Mouse (Mus musculus) embryo, embryonic 9.5 days (tissue): Measurements from ENCODE around the gene Nkx1-1.

Source experiments
- DNase-seq: peaks from one replicate; pipeline ENCODE4 v3.0.0-alpha.2; 2017; ENCODE audit errors: extremely low spot score

Nkx1-1 gene

GRCm38 (mm10) chr5:33433201-33434138 lies at the start of gene Nkx1-1:
Nkx1-1 (minus strand) TSS chr5:33433976.
- DNase-seq = peak; percentile 36

- no peak for DNase-seq
Measured at GRCm38 (mm10) chr5:33481318-33481685, 47.5 kb upstream of the Nkx1-1 start.

DNA sequence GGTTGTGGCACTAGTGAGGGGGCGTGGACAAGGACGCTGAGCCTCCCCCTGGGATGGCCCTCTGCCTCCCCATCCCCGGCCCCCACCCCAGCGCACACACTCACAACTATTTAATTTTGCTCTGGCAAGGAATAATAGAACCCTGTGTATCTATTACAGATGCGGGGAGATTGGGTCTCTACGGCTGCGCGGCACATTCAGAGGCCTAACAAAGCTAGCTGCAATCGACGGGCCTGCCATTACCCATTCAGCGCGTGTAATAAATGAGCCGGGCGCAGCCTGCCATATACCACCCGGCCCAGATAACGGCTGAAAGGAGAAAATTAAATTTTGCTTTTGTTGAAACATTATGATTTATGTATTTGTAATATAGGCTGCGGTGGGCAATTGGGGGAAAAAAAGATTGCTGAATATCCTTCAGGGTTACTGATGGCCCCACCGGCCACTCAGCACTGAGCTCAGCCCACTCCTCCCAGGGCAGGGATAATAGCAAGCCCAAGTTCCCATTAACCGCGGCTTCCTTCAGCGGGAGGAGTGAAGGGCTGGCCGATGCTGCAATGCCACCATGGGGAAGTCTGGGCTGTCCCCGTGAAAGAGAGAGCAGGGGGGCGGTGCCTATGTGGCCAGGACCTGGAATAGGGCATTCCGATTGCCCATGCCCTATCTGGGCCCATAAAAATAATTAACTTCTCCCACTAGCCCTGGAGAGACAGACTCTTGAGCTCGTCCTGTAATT lies 47.0 kb upstream of the Nkx1-1 start:
- no peak for DNase-seq

GRCm38 (mm10) chr5:33465464-33465863 lies 31.7 kb upstream of the Nkx1-1 start:
- DNase-seq = no peak

GRCm38 (mm10) chr5:33464390-33464789 lies 30.6 kb upstream of the Nkx1-1 start:
- no peak for DNase-seq

DNA sequence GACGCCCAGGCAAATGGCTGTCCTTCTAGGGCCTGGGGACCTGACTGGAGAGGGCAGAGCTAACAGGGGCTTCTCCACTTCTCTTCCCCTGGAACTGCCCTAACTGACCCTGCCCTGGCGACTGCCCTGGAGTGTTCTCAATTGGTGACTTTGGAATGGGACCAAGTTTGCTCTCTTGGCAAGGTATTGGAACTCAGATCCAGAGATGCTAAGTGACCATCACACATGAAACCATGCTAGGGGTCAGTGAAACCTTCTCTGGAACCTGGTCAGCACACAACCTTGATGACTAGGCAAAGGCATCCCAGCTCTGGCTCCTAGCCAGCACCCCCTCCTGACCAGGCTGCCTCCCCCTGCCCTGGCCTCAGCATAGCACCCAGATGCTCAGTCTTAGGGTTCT lies 25.3 kb upstream of the Nkx1-1 start:
- DNase-seq = no peak

- no peak for DNase-seq
Measured at GRCm38 (mm10) chr5:33458132-33458622, 24.4 kb upstream of the Nkx1-1 start.

- DNase-seq = no peak
Measured at GRCm38 (mm10) chr5:33455737-33456136, 22.0 kb upstream of the Nkx1-1 start.

DNA sequence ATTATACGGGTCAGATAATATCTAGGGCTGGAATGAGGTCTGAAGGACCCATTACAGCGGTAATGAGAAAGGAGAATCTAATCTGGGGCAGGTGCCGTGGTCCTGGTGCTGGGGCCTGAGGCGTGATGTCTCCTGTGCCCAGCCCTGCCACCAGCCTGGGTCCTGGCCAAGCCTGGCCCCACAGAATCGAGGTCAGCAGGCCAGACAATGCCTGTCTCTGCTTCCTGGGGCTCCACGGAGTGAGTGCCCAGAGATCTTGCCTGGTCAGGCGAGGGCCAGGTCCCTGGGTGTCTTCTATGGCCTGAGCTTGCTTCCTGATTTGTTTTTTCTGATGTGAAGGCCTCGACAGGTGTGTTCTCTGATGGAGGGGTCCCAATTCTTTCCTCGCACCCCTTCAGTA lies 10.0 kb upstream of the Nkx1-1 start:
- no peak for DNase-seq

DNA sequence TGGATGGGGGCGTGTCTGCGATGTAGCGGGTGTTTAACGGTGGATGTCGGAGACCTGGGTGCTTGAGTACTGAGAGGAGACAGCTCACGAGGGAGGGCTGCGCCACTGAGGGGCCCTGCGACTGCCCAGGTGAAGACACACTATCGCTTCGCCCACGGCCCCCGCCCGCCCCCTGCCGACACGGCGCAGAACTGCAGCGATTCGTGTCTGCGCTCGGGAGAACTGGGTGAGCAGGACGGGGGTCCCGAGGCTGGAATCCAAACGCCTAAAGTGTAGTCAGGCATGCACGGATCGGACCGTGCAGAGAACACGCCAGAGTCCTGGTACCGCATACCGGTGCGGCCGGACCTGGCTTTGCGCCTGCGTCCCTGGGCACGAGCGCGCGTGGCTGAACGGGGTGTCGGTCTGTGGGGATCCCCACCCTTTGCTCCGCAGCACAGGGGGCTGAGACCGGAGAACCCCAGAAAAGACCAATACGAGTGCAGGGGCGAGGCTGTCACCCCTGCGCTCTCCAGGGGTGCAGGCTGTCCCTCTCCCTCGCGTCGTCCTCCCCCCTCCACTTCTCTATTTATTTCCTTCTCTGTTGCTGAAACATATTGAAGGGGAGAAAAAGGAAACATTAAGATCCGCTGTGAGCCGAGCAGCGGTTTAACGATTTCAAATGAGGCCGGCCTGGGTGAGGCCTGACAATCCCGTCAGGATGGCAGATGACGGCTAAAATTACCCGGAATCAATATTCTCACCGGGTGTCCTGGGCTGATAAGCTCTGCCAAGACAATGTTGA lies 9.3 kb upstream of the Nkx1-1 start:
- peak; percentile 82 for DNase-seq

GRCm38 (mm10) chr5:33438214-33438613 lies 4.4 kb upstream of the Nkx1-1 start:
- peak; percentile 92 for DNase-seq

GRCm38 (mm10) chr5:33435941-33436340 lies 2.2 kb upstream of the Nkx1-1 start:
- no peak for DNase-seq

DNA sequence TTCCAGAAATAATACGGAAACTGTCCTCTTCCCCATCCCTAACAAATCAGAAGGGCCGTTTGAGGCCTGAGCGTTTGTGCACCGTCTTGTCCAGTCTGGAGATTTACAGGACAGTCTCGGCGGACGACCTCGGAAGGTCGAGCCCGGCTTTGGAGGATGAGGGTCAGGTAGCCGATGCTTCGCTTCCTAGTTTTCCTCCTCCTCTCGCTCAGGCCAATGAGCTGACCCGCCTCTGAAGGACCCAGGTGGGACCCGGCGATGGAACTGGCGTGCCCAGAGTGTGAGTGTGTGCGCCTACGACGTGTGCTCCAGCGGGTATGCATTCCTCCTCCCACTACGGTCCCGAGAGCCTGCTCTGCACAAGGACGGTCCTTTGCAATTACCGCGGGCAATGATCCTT lies 1.4 kb upstream of the Nkx1-1 start:
- no peak for DNase-seq

- peak; percentile 31 for DNase-seq
Measured at GRCm38 (mm10) chr5:33434141-33434780, 485 bp upstream of the Nkx1-1 start.

GRCm38 (mm10) chr5:33432057-33432935 lies 1.5 kb downstream of the Nkx1-1 start:
- DNase-seq = peak; percentile 46

GRCm38 (mm10) chr5:33431173-33432005 lies 2.4 kb downstream of the Nkx1-1 start:
- DNase-seq = peak; percentile 37

DNA sequence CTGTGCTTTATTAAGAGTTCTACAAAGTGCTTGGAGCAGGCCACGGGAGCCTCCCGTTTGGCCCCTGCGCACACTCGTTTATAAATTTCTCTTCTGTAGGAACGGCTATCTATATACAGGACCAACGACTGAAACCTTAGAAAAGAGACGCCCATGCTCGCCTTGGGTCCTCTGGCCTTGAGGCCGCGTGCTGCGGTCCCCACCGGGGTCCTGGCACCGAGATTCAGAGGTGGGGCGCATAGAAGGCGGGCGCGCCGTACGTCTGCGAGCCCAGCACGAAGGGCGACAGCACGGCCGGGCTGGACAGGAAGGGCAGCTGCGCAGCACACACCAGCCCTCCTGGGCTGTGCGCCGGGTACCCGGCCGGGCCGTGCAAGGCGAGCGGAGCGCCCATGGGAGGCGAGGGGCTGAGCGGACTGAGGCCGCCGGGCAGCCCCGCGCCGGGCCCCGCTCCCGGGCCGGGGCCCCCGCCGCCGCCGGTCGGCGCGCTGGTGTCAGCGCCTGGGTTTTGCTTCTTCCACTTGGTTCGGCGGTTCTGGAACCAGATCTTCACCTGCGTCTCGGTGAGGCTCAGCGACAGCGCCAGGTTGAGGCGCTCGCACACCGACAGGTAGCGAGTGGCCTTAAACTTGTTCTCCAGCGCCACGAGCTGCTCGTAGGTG lies 3.1 kb downstream of the Nkx1-1 start:
- DNase-seq = peak; percentile 22

- DNase-seq = peak; percentile 9
Measured at GRCm38 (mm10) chr5:33430106-33430505, 3.7 kb downstream of the Nkx1-1 start.

GRCm38 (mm10) chr5:33427461-33427860 lies 6.3 kb downstream of the Nkx1-1 start:
- no peak for DNase-seq
